Mouse (Mus musculus) heart, embryonic 13.5 days (tissue): ENCODE results near the gene Mxra8. TPM values are rescaled to one million over a fixed set of nuclear protein-coding genes. Genes with fewer than 3 reads are reported as not detected.

Source experiments
- ATAC-seq: fragments of 200-750 bp; cut with Nextera tagmentation; 2 replicates; pipeline ENCODE4 v1.8.0; 2017; ENCODE audit warnings: moderate TSS enrichment; ENCODE audit not compliant: insufficient number of reproducible peaks, low FRiP score, low TSS enrichment; ENCODE audit errors: extremely low read depth
- H3K27ac ChIP-seq: fragments of 300-500 bp; sonication (generic); replicated peaks from 2 replicates; pipeline ENCODE4 v1.5.1; 2015; ENCODE audit warnings: moderate library complexity, mild to moderate bottlenecking, inconsistent platforms
- H3K27me3 ChIP-seq: fragments of 300-500 bp; sonication (generic); replicated peaks from 2 replicates; pipeline ENCODE4 v1.6.1; 2015; ENCODE audit warnings: mild to moderate bottlenecking, inconsistent platforms
- H3K36me3 ChIP-seq: fragments of 300-500 bp; sonication (generic); 2 replicates; pipeline ENCODE4 v1.6.1; 2015; ENCODE audit warnings: mild to moderate bottlenecking, inconsistent platforms
- H3K4me1 ChIP-seq: fragments of 300-500 bp; sonication (generic); 2 replicates; pipeline ENCODE4 v1.6.1; 2015; ENCODE audit warnings: inconsistent platforms
- H3K4me2 ChIP-seq: fragments of 300-500 bp; sonication (generic); 2 replicates; pipeline ENCODE4 v1.6.1; 2015; ENCODE audit warnings: inconsistent platforms, mild to moderate bottlenecking, moderate library complexity
- H3K4me3 ChIP-seq: fragments of 300-500 bp; sonication (generic); 2 replicates; pipeline ENCODE4 v1.5.1; 2015; ENCODE audit warnings: moderate library complexity, mild to moderate bottlenecking, inconsistent platforms
- H3K9ac ChIP-seq: fragments of 300-500 bp; sonication (generic); 2 replicates; pipeline ENCODE4 v1.6.1; 2015; ENCODE audit warnings: inconsistent platforms, mild to moderate bottlenecking, moderate library complexity
- H3K9me3 ChIP-seq: fragments of 300-500 bp; sonication (generic); 2 replicates; pipeline ENCODE4 v1.6.1; 2016; ENCODE audit warnings: inconsistent platforms
- WGBS: fragments of 180-500 bp; shearing (Covaris S2); methylation state at CpG from one replicate; pipeline ENCODE4 v1.1.7; 2015; ENCODE audit warnings: mixed read lengths; 5-methylcytosine and 5-hydroxymethylcytosine counted together
- polyA plus RNA-seq: library from polyadenylated mRNA; unstranded; fragments of >200 nt; fragmentation: Nextera tagmentation; extraction: Ambion mirVana; gene quantifications from 2 replicates; pipeline ENCODE4 v1.2.1, GENCODE M21; 2015

Gene Mxra8
- polyA plus RNA-seq, 1 experiment from 2014 or later, result 56.7 TPM

- ATAC-seq, result no peak
- no peak overlapping the region for H3K4me3 ChIP-seq
- H3K27ac ChIP-seq, result no peak overlapping the region
- peaks cover 14% of the 10 kb centered on the region for H3K36me3 ChIP-seq
- no peak overlapping the region for H3K4me2 ChIP-seq
- H3K27me3 ChIP-seq, result no peaks in the 10 kb centered on the region
- no peaks in the 10 kb centered on the region for H3K9me3 ChIP-seq
- 81% methylated on average over 2 of the region's 2 CpGs for WGBS
- H3K4me1 ChIP-seq, result peaks cover 35% of the 10 kb centered on the region
- peak overlapping the region; percentile 19; the same call in 1 of the 2 replicates for H3K9ac ChIP-seq
These were observed 9.9 kb downstream of the Mxra8 start for GRCm38 (mm10) chr4:155849391-155849790.

- H3K9ac ChIP-seq, result no peak overlapping the region
- H3K4me2 ChIP-seq, result no peak overlapping the region
- H3K27me3 ChIP-seq, result no peaks in the 10 kb centered on the region
- no peak for ATAC-seq
- no peaks in the 10 kb centered on the region for H3K9me3 ChIP-seq
- no peak overlapping the region for H3K4me3 ChIP-seq
- H3K4me1 ChIP-seq, result peaks cover 35% of the 10 kb centered on the region
- WGBS, result 85% methylated on average over 3 of the region's 3 CpGs
- H3K27ac ChIP-seq, result no peak overlapping the region
- H3K36me3 ChIP-seq, result peaks cover 17% of the 10 kb centered on the region
These were observed 10.4 kb downstream of the Mxra8 start for GRCm38 (mm10) chr4:155849792-155850451.

- Histone ChIP-seq H3K9ac (no peak overlapping the region), H3K4me1 (peaks cover 34% of the 10 kb centered on the region), H3K27ac (no peak overlapping the region), H3K4me3 (no peak overlapping the region), H3K9me3 (no peaks in the 10 kb centered on the region), H3K4me2 (no peak overlapping the region), H3K27me3 (no peaks in the 10 kb centered on the region), H3K36me3 (peaks cover 31% of the 10 kb centered on the region)
- ATAC-seq, result no peak
- WGBS, result 86% methylated on average over 3 of the region's 3 CpGs
These were observed 11.9 kb downstream of the Mxra8 start for GRCm38 (mm10) chr4:155851368-155851767.

GRCm38 (mm10) chr4:155851951-155852411 is 12.5 kb downstream of the Mxra8 start:
- Histone ChIP-seq H3K27me3 (no peaks in the 10 kb centered on the region), H3K9me3 (no peaks in the 10 kb centered on the region), H3K9ac (no peak overlapping the region), H3K4me3 (no peak overlapping the region), H3K27ac (no peak overlapping the region), H3K4me2 (no peak overlapping the region), H3K4me1 (peaks cover 28% of the 10 kb centered on the region), H3K36me3 (peaks cover 38% of the 10 kb centered on the region)
- ATAC-seq, result no peak
- WGBS, result 72% methylated on average over 2 of the region's 2 CpGs

GRCm38 (mm10) chr4:155853421-155853820 is 13.9 kb downstream of the Mxra8 start:
- no peak overlapping the region for H3K27ac ChIP-seq
- no peak overlapping the region for H3K4me3 ChIP-seq
- H3K4me2 ChIP-seq, result no peak overlapping the region
- no peaks in the 10 kb centered on the region for H3K27me3 ChIP-seq
- no peak overlapping the region for H3K9ac ChIP-seq
- ATAC-seq, result no peak
- H3K4me1 ChIP-seq, result peaks cover 21% of the 10 kb centered on the region
- peaks cover 52% of the 10 kb centered on the region for H3K36me3 ChIP-seq
- H3K9me3 ChIP-seq, result no peaks in the 10 kb centered on the region
- 85% methylated on average over 9 of the region's 9 CpGs for WGBS

GRCm38 (mm10) chr4:155854991-155855390 is 15.5 kb downstream of the Mxra8 start:
- Histone ChIP-seq H3K4me3 (no peak overlapping the region), H3K27ac (no peak overlapping the region), H3K9ac (no peak overlapping the region), H3K27me3 (no peaks in the 10 kb centered on the region), H3K36me3 (peaks cover 61% of the 10 kb centered on the region), H3K9me3 (no peaks in the 10 kb centered on the region), H3K4me1 (0 out of 2 replicates have a peak, but pooled peaks cover 7% of the 10 kb centered on the region), H3K4me2 (no peak overlapping the region)
- no peak for ATAC-seq
- WGBS, result 85% methylated on average over 12 of the region's 12 CpGs

GRCm38 (mm10) chr4:155856071-155856470 is 16.6 kb downstream of the Mxra8 start:
- WGBS, result 87% methylated on average over 12 of the region's 12 CpGs
- Histone ChIP-seq H3K27ac (no peak overlapping the region), H3K4me1 (0 out of 2 replicates have a peak, but pooled peaks cover 7% of the 10 kb centered on the region), H3K9me3 (no peaks in the 10 kb centered on the region), H3K4me3 (no peak overlapping the region), H3K4me2 (no peak overlapping the region), H3K36me3 (peaks cover 71% of the 10 kb centered on the region), H3K27me3 (no peaks in the 10 kb centered on the region), H3K9ac (no peak overlapping the region)
- ATAC-seq, result no peak

GRCm38 (mm10) chr4:155856881-155857280 is 17.4 kb downstream of the Mxra8 start:
- peaks cover 77% of the 10 kb centered on the region for H3K36me3 ChIP-seq

GRCm38 (mm10) chr4:155859318-155859717 is 19.8 kb downstream of the Mxra8 start:
- Histone ChIP-seq H3K4me3 (no peak overlapping the region), H3K4me1 (no peaks in the 10 kb centered on the region), H3K27me3 (no peaks in the 10 kb centered on the region), H3K9ac (no peak overlapping the region), H3K36me3 (peaks cover 66% of the 10 kb centered on the region), H3K9me3 (no peaks in the 10 kb centered on the region), H3K4me2 (no peak overlapping the region), H3K27ac (no peak overlapping the region)
- 15% methylated on average over 13 of the region's 13 CpGs for WGBS
- no peak for ATAC-seq

More at GRCm38 (mm10) chr4:155856881-155857280, 17.4 kb downstream of the Mxra8 start:
- Histone ChIP-seq H3K9me3 (no peaks in the 10 kb centered on the region), H3K4me1 (0 out of 2 replicates have a peak, but pooled peaks cover under 1% of the 10 kb centered on the region), H3K9ac (no peak overlapping the region), H3K27ac (no peak overlapping the region), H3K4me3 (no peak overlapping the region), H3K4me2 (no peak overlapping the region), H3K27me3 (no peaks in the 10 kb centered on the region)
- 56% methylated on average over 3 of the region's 3 CpGs for WGBS
- ATAC-seq, result no peak

- ATAC-seq, result no peak
- H3K27me3 ChIP-seq, result no peaks in the 10 kb centered on the region
- peaks cover 64% of the 10 kb centered on the region for H3K36me3 ChIP-seq
- H3K4me3 ChIP-seq, result no peak overlapping the region
- WGBS, result 86% methylated on average over 7 of the region's 7 CpGs
- no peak overlapping the region for H3K27ac ChIP-seq
- no peak overlapping the region for H3K9ac ChIP-seq
- H3K4me2 ChIP-seq, result no peak overlapping the region
- H3K4me1 ChIP-seq, result no peaks in the 10 kb centered on the region
- H3K9me3 ChIP-seq, result no peaks in the 10 kb centered on the region
These were observed 22.3 kb downstream of the Mxra8 start for GRCm38 (mm10) chr4:155861787-155862186.

- ATAC-seq, result no peak
- Histone ChIP-seq H3K36me3 (peaks cover 55% of the 10 kb centered on the region), H3K4me1 (peaks cover under 1% of the 10 kb centered on the region), H3K9ac (no peak within 1 kb of the TSS), H3K27ac (no peak within 1 kb of the TSS), H3K9me3 (no peaks in the 10 kb centered on the region), H3K27me3 (no peaks in the 10 kb centered on the region), H3K4me3 (no peak within 1 kb of the TSS), H3K4me2 (no peak within 1 kb of the TSS)
- WGBS, result 76% methylated on average over 5 of the region's 5 CpGs
These were observed 23.5 kb downstream of the Mxra8 start, which contains the start of gene Tas1r3 for GRCm38 (mm10) chr4:155863001-155863400. Tas1r3 (minus strand) TSS chr4:155863362.
